In genomic region chr6:117880394-117880838, GRCm38 (mm10) we compare ENCODE assay signal across 8 mouse cellular contexts. TPM values are rescaled to one million over a fixed set of nuclear protein-coding genes. Genes with fewer than 3 reads are reported as not detected.
DNase-seq lines count a peak whose midpoint lies in the region; ATAC-seq lines count a peak whose summit lies in the region.

No protein-coding gene starts in this region.

- peak overlapping the region; percentile 49 for H3K4me3 ChIP-seq in forebrain, embryonic 14.5 days (ENCODE audit: low read depth, low read length)
- peak overlapping the region; percentile 61 for H3K4me3 ChIP-seq in liver, embryonic 13.5 days (replicated peaks)

- no peaks in the 10 kb centered on the region for H3K27me3 ChIP-seq in forebrain, embryonic 14.5 days (replicated peaks; ENCODE audit: control insufficient read depth, insufficient read depth, low read length)
- no peaks in the 10 kb centered on the region for H3K27me3 ChIP-seq in liver, embryonic 13.5 days

- no peaks in the 10 kb centered on the region for H3K36me3 ChIP-seq in forebrain, embryonic 14.5 days (ENCODE audit: control insufficient read depth, insufficient read depth, low read length)
- no peaks in the 10 kb centered on the region for H3K36me3 ChIP-seq in liver, embryonic 13.5 days

- H3K27ac ChIP-seq in forebrain, embryonic 14.5 days (ENCODE audit: low read depth, low read length): peak overlapping the region; percentile 97
- H3K27ac ChIP-seq in liver, embryonic 13.5 days: peak overlapping the region; percentile 100

- peak overlapping the region; percentile 48 for H3K4me2 ChIP-seq in forebrain, embryonic 14.5 days (ENCODE audit: low read length)
- peak overlapping the region; percentile 85 for H3K4me2 ChIP-seq in liver, embryonic 13.5 days

- WGBS in forebrain, embryonic 14.5 days: 37% methylated on average over 3 of the region's 3 CpGs
- WGBS in liver, embryonic 13.5 days (ENCODE audit: insufficient replicate concordance): 32% methylated on average over 3 of the region's 3 CpGs

- DNase-seq in embryo, embryonic 9.5 days (ENCODE audit: extremely low spot score): peak; percentile 15
- DNase-seq in embryo, embryonic 10 days (ENCODE audit: low spot score): no peak
- peak; percentile 16 to 19 for DNase-seq in B cell, adult 2 months
- no peak for DNase-seq in forebrain, embryonic 14.5 days (ENCODE audit: low spot score)
- no peak for DNase-seq in liver, embryonic 13.5 days
- DNase-seq in urinary bladder, postnatal 4 days (ENCODE audit: low spot score in 2 of 2): no peak
- no peak for DNase-seq in spleen, postnatal 14 days (ENCODE audit: low spot score in 2 of 2)
- DNase-seq in yolk sac, embryonic 10.5 days (ENCODE audit: low spot score): no peak

- H3K9me3 ChIP-seq in forebrain, embryonic 14.5 days (replicated peaks; ENCODE audit: control insufficient read depth, low read length): no peaks in the 10 kb centered on the region
- H3K9me3 ChIP-seq in liver, embryonic 13.5 days (replicated peaks): no peaks in the 10 kb centered on the region

- H3K9ac ChIP-seq in forebrain, embryonic 14.5 days (ENCODE audit: low read length): peak overlapping the region; percentile 62
- H3K9ac ChIP-seq in liver, embryonic 13.5 days: peak overlapping the region; percentile 79

- peaks cover 6% of the 10 kb centered on the region for H3K4me1 ChIP-seq in forebrain, embryonic 14.5 days (ENCODE audit: control insufficient read depth, insufficient read depth, low read length)
- peaks cover 42% of the 10 kb centered on the region for H3K4me1 ChIP-seq in liver, embryonic 13.5 days (replicated peaks)

- ATAC-seq in forebrain, embryonic 14.5 days: no peak
- no peak for ATAC-seq in liver, embryonic 13.5 days (ENCODE audit: low read depth)

RNA-seq across cellular contexts. Expression of gene Zfp239, which starts 18.5 kb away (rescaled TPM):
- polyA plus RNA-seq in forebrain, embryonic 14.5 days (2014; fragmentation: Nextera tagmentation; extraction: Ambion mirVana): 14.9 and 15.3 TPM in 2 replicates
- polyA plus RNA-seq in liver, embryonic 13.5 days (2015; fragmentation: Nextera tagmentation; extraction: Ambion mirVana): 3.0 and 4.1 TPM in 2 replicates

RNA-seq across cellular contexts. Expression of gene Hnrnpf, which starts 19.7 kb away (rescaled TPM):
- 410 and 433 TPM in 2 replicates for polyA plus RNA-seq in forebrain, embryonic 14.5 days (2014; fragmentation: Nextera tagmentation; extraction: Ambion mirVana)
- polyA plus RNA-seq in liver, embryonic 13.5 days (2015; fragmentation: Nextera tagmentation; extraction: Ambion mirVana): 594 and 691 TPM in 2 replicates

RNA-seq across cellular contexts. Expression of gene Zfp637, which starts 39.4 kb away (rescaled TPM):
- 244 and 252 TPM in 2 replicates for polyA plus RNA-seq in forebrain, embryonic 14.5 days (2014; fragmentation: Nextera tagmentation; extraction: Ambion mirVana)
- 38.8 and 39.8 TPM in 2 replicates for polyA plus RNA-seq in liver, embryonic 13.5 days (2015; fragmentation: Nextera tagmentation; extraction: Ambion mirVana)

RNA-seq across cellular contexts. Expression of gene Fxyd4, which starts 57.1 kb away (rescaled TPM):
- polyA plus RNA-seq in forebrain, embryonic 14.5 days (2014; fragmentation: Nextera tagmentation; extraction: Ambion mirVana): 0.75 and 1.2 TPM in 2 replicates
- 0.37 and 0.38 TPM in 2 replicates for polyA plus RNA-seq in liver, embryonic 13.5 days (2015; fragmentation: Nextera tagmentation; extraction: Ambion mirVana)

Comparison
In these comparisons a context has a peak if more than half of its experiments do, and no peak if none do; other contexts are left out.
1. DNase-seq: peak in embryo, embryonic 9.5 days (single experiment) and B cell, adult 2 months (2 of 2); none in embryo, embryonic 10 days (single experiment), forebrain, embryonic 14.5 days (single experiment), liver, embryonic 13.5 days (single experiment), urinary bladder, postnatal 4 days (0 of 2), spleen, postnatal 14 days (0 of 2) and yolk sac, embryonic 10.5 days (single experiment).